Mouse (Mus musculus) layer of hippocampus, postnatal 14 days (tissue): ENCODE measurements around the gene Lamc1. TPM values are rescaled to one million over a fixed set of nuclear protein-coding genes. Genes with fewer than 3 reads are reported as not detected.
A peak's percentile ranks its signal among the peaks of the same experiment; 100 is the strongest.

ENCODE experiments used
- DNase-seq, 2 experiments: peaks; one replicate each; pipeline ENCODE4 v3.0.0; 2021 to 2022; ENCODE audit warnings: low spot score in 2 of 2, mixed read lengths in 1 of 2
- total RNA-seq, 2 experiments: library from RNA; stranded (reverse); gene quantifications; 2 replicates each; pipeline ENCODE4 v1.2.3; 2021

The Lamc1 gene
- total RNA-seq, 2 experiments from 2014 or later, result 43.3 to 49.1 TPM

DNA sequence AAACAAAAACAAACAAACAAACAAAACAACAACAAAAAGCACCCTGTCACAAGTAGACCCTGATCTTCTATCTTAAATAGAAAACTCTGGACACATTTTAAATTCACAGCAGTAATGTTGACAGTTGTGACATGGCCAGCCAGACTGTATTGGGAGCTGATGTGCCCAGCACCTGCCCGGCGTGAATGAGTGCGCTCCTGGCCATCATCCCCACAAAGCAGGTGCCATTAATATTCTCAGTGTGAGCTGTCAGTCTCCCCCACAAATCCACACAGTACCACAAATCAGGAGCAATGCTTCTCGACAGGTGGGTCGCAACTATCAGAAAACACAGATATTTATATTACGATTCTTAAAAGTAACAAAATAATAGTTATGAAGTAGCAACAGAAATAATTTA, 139.6 kb downstream of the Lamc1 start:
- no peak for DNase-seq

DNA sequence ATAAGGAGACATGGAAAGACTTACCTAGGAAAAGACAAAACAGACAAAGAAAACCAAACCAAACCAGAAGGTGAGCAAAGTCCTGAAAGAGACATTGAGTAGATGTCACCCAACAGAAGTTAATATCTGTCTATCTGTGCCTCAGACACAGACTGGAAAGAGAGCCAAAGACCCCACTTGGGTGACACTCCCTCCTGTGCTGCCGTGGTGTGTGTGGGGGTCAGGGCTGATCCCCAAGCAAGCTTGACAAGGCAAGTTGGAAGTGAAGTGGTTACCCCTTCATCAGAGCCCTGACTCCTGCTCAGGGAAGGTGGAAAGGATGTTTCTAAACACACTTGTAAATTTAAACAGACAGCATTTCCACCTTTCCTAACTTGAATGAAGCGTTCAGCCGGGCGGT, 140.2 kb downstream of the Lamc1 start:
- no peak for DNase-seq

DNA sequence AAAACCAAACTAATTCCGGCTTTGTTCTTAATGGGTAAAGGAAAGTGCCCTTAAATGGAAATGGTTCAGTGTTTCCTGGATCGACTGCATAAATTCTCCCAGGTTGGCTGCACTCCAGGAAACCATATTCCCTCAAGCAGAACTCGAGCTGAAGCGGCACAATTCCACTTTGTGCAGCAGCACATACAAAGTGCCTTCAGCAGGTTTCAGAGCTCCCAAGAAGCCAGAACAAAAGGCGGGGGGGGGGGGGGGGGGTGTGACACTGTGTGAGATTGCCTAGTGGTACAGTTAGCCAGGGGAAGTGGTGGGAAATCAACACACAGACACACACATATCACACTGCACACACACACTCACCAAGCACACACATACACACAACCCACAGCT, 140.7 kb downstream of the Lamc1 start:
- DNase-seq, result peak; percentile 26 to 71

DNA sequence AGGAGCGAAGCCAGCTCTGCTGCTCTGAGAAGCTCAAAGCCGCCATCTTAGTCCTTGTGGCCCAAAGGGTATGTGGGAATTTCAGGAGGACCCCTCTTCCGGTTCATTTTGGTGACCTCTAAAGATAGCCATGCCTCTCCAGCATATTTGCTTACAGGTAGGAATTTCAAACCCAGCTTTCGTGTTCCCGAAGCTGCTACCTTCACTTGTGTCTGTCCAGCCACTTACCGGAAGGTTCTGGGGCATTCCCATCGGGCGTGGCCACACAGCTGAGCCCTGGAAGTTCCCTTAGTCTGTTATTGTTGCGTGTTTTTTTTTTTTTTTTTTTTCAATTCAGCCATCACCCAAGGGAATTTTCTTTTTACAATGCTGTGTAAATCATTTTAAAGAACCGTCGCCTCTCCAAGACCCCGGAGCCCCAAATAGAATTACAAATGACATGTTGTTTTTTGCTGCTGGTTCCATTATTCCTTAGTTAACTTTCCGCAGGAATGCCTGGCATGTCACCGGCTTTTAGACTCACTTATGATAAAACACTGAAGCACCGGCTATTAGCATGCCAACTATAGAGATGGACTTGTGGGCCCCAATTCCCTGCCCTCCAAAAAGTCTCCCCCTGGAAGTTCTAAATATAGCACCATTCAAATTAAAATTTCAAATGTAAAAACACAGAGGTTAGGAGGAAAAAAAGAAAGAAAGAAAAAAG, 141.2 kb downstream of the Lamc1 start:
- no peak for DNase-seq

DNA sequence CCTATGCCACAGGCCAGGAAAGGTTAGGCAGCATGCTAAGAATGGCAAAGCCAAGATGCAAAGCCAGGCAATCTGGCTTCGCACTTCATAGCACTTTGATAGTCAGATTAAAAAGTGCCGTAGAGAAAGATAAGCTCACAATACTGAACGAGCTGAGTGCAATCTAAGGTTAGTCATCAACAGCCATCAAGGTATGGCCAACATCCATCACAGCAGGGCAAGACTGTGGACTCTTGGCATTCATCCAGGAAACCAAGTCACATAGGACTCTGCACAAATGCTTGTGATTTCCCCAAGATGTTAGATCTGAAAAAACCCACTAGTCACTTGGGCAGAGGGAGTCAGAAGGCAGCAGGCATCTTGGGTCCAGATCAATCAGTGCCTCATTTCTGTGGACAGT, 144.5 kb downstream of the Lamc1 start:
- DNase-seq, result no peak

DNA sequence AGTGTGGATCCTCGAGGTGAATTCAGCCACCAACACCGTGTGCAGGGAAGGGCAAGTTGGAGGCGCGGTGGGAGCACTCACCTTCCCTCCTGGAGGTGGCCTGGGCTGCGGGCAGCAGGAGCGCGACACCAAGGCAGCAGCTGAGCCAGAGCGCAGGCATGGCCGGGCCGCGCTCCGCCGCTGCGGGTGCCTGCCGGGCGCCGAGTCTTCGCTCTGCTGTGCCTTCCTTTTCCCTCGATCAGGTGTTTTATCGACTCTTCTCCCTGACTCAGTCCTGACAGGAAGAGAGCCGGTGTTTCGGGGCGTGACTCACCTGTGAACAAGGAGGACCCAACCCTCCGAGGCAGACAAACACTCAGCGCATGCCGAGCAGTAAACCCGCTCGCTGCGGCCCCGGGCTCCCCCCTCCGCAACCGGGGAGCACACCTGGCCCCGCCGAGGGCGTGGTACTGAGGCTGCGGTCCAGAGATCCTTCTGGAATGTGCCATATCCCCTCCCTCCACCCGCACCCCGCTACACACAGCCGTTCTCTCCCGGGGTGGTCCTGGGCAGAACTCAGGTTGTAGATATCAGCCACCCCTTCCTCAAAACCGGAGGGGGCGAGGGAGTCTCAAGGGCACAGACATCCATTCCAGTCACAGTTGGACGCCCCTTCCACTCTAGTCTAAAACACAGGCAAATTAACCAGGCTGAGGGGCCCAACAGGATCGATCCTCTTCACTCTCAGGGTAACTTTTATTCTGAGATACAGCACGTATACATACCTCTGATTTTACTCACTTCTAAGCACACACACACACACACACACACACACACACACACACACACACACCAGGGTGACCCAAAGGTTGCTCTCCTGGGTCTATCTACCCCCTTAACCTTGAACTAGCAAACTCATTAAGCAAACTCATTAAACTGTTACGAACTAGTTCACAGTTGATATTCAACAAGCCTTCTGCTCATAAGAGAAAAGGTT, 146.5 kb downstream of the Lamc1 start, which contains the start of gene Lamc2:
Gene Lamc2 (minus strand): TSS at position 620 of the 976 bp plus-strand sequence.
- DNase-seq, result no peak

DNA sequence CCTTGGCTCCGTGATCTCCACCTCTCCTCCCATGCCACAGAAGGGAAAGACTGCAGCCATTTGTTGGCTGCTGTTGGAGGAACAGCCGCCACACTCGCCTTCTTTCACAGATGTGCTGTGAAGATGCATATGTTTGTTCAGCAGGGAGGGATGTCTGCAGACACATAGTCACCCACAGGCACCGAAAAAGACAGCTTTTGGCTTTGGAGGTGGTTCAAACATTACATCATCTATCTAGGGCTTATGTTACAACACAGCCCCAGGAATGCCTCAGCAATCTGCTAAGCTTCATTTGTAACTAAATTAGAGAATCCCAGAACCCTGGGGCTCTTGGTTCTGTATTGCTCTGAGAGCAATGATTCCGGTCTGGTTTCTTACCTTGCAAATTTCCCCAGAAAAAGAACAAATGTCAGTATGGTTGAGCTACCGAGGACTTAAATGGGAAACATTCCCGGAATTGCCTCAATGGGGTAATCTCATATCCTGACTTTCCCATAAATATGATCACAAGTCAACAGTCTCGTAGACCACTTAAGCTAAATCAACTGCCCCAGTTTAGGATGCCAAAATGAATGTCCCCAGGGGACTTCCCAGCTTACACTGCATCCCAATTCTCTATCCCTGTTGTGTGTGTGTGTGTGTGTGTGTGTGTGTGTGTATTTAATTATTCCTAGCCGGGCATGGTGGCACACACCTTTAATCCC, 151.8 kb downstream of the Lamc1 start:
- peak; percentile 35 to 78 for DNase-seq

DNA sequence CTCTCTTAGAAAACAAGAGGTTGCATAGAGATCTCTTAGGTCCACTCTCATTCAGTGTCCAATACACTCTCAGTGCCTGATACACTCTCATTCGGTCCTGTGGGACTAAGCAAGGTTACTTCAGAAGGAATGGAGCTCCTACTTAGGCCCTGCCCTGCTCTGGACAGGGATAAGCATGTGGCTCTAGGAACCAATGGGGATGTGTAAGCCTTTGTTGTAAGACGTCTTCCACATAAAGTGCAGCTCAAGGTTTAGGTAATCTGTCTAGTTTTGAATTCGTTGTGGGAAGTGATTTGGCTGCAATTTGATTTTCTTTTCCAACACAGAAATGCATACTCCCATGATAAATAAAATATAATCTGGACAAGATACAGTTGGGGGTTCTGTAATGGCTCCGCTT, 152.4 kb downstream of the Lamc1 start:
- DNase-seq, result no peak

DNA sequence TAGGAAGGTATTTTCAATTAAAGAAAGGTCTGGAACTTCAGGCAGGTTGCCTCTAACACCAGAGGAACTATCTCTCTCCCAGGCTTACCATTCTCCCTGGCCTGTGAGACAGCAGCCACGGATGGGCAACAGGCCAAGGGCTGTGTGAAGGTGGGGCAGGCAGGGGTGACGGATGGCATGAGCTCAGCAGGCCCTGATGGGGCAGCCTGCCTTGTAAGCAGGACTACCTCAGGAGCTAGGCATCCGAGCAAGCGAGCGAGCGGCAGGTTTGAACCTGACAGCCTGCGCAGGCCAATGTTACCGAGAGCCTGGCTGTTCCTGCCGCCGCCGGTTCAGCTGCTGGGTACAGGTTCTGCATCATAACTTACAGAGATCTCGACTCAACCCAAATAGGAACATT, 157.8 kb downstream of the Lamc1 start:
- peak in 1 of 2 experiments; percentile 24 for DNase-seq

DNA sequence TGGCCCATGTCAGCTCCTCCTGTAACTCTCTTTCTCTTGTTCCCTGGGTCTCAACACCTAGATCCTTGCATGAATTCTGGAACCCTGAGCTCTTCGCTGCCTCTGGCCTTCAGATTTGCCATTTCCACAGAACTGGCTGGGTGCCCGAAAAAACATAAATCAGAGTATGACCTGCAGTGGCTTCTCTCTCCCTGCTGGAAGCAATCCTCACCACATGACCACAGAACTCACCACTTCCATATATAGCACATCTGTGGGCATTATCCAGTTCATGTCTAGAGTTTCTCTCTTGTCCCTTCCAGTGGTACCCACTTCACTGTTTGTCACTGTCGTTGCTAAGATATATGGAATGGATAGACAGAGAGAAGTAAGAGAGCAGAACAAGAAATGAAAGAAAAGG, 159.3 kb downstream of the Lamc1 start:
- DNase-seq, result no peak

DNA sequence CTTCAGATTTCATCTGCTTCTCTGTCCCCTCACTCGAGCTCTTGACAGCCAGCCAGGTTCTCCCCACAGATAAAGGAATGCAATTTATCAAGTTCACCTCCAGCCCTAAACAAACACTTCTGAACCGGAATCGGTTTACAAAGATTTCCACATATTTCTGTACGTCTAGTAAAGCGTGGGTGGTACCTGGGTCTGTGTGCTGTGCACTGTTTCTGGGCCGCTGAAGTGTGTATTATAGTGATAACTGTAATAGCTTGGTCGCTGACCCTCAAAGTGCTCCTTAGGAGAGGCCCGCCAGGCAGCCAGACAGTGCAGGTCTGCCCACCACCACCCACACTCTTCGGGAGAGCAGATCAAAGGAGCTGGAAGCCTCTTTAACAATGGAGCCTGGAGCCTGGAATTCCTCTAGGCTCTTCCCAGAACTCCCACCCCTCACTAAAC, 160.3 kb downstream of the Lamc1 start:
- DNase-seq, result no peak

DNA sequence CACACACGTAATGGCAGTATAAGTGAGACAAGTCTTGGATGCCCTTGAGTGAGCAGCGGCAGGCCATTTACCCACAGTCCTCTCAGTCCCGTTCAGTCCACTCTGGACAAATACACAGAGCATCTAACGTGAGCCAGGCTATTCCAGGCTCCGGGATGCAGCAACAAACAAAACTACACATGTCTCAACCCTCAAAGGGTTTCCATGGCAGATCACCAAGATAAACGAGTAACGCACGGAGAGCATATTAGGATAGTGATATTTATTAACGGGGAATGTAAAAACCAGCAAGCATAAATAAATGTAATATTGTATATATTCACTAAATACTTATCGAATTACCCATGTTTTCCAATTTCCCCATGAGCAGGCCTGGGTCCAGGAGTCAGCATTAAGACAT, 161.6 kb downstream of the Lamc1 start:
- no peak for DNase-seq

Other genes with a start within 250 kb of the Lamc1 start
- 1 to 10 TPM; 1.4 to 2.0 TPM for gene Lamc2, start 146.3 kb downstream of the Lamc1 start, total RNA-seq
- gene Shcbp1l, start 92.4 kb upstream of the Lamc1 start, total RNA-seq, result 1 to 10 TPM; 2.6 to 3.6 TPM
- gene Dhx9, start 154.9 kb upstream of the Lamc1 start, total RNA-seq, result 100 to 1,000 TPM; 121 to 125 TPM
- gene Npl, start 217.3 kb upstream of the Lamc1 start, total RNA-seq, result 1 to 10 TPM; 6.0 to 6.4 TPM